Mouse (Mus musculus) spleen, embryonic (tissue): ENCODE data around the gene Cog1.

ENCODE experiments used
- CTCF ChIA-PET: fragments of 350-600 bp; sonication (Branson Sonifier 250); formaldehyde crosslinking; loops from one replicate; lab custom pipeline; 2022; lab: Charles Lee

The Cog1 gene

DNA sequence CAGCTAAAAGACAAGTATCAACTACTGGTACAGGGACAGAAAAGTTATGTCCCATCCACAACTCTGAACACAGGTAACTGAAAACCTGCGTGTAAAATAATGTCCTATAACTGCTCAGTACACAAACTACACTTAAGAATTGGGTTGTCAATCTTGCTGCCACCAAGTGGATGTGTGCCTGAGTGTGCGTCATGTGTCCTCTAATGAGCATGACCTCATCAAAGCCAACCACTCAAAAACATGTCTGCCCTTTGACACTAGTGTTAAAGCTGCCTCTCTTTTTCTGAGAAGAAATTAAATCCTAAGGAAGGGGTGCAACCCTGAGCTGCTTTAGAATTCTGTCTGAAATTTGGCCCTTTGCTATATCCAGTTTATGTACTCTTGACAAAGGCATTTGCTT, 15.3 kb downstream of the Cog1 start:
- CTCF ChIA-PET, result interaction anchor here (1.6 kb wide), 1 partner anchor 10 kb away, joined by 4 read pairs; no protein-coding TSS in a partner anchor

DNA sequence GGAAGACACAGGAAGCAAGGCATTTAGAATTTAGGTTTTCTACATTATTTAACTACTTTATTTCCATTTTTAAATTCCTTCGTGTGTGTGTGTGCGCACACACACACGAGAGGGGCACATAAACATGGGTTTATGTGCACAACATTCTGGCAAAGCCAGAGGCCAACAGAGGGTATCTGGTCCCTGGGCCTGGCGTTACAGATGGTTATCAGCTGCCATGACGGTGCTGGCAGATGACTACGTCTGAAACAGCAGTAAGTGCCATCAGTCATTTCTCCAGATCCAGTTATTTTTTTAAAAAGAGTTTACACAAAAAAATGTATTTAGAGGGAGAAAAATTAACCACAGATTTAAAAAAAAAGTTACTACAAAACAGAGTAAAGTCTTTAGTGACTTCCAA, 17.2 kb downstream of the Cog1 start:
- CTCF ChIA-PET, result no interaction called here

GRCm38 (mm10) chr11:113666648-113667047, 17.7 kb downstream of the Cog1 start:
- CTCF ChIA-PET, result no interaction called here

DNA sequence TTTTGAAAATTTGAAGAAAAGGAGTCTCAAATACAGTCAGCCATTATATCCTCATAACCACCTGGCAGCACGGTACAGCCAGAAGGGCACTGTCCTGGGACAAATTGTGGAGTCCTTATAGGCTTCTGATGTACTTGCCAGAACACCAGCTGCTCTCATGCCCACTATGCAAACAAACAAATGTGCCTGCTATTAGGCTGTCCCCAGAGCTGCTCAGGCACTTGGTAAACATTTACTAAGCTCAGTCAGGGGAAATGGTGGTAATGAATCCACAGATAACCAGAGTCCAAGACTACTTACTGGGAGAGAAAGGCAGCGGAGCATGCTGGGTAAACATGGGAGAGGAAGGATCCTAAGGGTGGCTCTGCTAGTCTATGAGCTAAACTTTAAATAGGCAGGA, 18.2 kb downstream of the Cog1 start:
- CTCF ChIA-PET, result interaction anchor here (0.5 kb wide), 1 partner anchor 1965 kb away, joined by 4 read pairs; no protein-coding TSS in a partner anchor

DNA sequence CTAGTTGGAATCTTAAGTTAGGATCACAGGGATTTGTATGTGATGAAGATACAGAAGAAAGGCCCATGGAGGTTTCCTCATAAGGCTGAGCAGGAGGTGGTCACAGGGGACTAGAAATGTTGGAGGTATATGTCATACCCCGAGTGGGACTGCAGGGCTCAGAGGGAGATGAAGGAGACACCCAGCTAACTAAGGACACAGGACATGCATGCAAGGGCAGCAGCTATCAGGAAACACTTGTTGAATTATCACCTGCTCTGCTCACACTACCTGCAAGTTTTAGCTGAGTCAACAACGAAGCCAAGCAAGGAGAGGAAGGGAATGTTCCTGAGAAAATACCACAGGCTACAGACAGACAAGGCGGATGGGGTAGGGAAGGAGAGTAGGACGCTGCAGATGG, 18.7 kb downstream of the Cog1 start:
- CTCF ChIA-PET, result interaction anchor here (0.5 kb wide), 1 partner anchor 1965 kb away, joined by 4 read pairs; no protein-coding TSS in a partner anchor

GRCm38 (mm10) chr11:113668857-113669256, 19.9 kb downstream of the Cog1 start:
- CTCF ChIA-PET, result no interaction called here

DNA sequence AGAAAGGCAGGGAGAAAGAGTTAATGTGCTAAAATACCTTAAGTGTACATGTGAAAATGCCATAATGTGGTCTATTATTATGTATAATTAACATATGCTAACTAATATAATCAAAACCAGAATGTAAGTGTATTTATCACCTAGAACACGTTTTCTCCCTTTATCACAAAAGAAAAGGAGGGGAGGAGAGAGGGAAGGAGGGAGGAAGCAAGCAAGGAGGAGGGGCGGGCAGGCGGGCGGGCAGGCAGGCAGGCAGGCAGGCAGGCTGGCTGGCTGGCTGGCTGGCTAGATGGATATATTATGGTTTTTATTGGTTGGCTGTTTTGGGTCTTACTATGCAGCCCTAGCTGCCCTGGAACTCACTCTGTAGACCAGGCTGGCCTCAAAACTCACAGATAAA, 20.7 kb downstream of the Cog1 start:
- CTCF ChIA-PET, result no interaction called here

- CTCF ChIA-PET, result no interaction called here
These were observed 24.6 kb downstream of the Cog1 start for GRCm38 (mm10) chr11:113673614-113674013.

- CTCF ChIA-PET, result interaction anchor here (0.6 kb wide), 1 partner anchor 120 kb away, joined by 7 read pairs; no protein-coding TSS in a partner anchor
These were observed 25.6 kb downstream of the Cog1 start for GRCm38 (mm10) chr11:113674595-113674994.

GRCm38 (mm10) chr11:113676847-113677246, 27.9 kb downstream of the Cog1 start:
- CTCF ChIA-PET, result no interaction called here

GRCm38 (mm10) chr11:113677378-113677777, 28.4 kb downstream of the Cog1 start:
- CTCF ChIA-PET, result no interaction called here

GRCm38 (mm10) chr11:113678373-113678772, 29.4 kb downstream of the Cog1 start:
- CTCF ChIA-PET, result no interaction called here

DNA sequence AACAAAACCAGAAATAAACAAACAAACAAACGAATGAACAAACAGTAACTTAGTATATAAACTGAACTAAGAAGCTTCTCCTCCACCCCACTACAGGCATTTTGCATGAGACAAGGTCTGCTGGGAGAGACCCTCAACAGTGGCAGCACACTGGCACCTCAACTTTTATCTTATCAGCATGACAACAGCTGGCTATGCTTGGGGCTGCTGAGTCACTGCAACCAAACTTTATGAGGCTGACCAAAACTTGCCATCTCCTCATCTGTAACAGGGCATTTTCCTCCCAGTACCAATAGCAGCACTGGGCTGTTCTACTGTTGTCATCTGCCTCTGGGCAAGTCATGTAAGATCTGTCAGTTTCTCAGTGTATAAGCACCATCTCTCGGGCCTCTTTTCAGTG, 32.0 kb downstream of the Cog1 start:
- CTCF ChIA-PET, result no interaction called here

DNA sequence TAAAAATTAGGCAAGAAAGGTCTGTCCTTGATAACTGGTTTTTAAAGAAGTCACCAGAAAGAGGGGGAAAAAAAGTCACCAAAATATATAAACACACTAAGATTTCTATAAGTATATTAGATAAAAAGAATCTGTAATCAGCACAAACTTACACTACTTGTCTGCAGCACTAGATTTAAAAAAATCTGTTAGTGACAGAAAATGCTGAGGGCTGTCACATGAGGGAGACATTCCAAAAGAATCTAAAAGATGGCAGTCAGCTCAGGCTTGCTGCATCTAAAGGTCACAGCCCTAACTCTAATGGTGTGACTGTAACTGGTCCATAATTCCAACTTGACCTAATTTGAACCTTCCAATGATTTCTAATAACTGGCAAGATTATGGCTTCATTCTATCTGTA, 33.0 kb downstream of the Cog1 start:
- CTCF ChIA-PET, result interaction anchor here (0.6 kb wide), 1 partner anchor 8 kb away, joined by 8 read pairs; no protein-coding TSS in a partner anchor

- CTCF ChIA-PET, result interaction anchor here (0.5 to 1.4 kb wide), 2 partner anchors 71 to 431 kb away, joined by 3 to 4 read pairs; no protein-coding TSS in a partner anchor
These were observed 34.1 kb downstream of the Cog1 start for GRCm38 (mm10) chr11:113682897-113683626.

DNA sequence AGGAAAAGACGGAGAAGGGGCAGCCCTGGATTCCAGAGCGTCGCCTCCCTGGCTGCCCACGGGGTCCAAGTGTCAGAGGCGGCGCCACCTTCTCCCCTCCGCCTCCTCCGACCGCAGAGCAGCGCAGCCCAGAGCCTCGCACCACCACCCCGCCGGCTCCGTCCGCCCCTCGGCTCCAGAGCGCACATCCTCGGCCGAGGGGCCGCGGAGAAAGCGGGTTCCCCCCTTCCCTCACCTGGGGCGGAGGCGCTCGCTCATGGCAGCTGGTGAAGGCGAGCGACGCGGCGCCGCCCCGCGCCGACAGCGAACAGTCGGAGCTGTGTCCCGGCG, 34.6 kb downstream of the Cog1 start:
- CTCF ChIA-PET, result interaction anchor here (1.4 kb wide), 1 partner anchor 71 kb away, joined by 3 read pairs; no protein-coding TSS in a partner anchor

- CTCF ChIA-PET, result interaction anchor here (1.1 to 1.4 kb wide), 2 partner anchors 70 to 127 kb away, joined by 3 read pairs; no protein-coding TSS in a partner anchor
These were observed 35.2 kb downstream of the Cog1 start, which contains the start of the genes Fam104a and D11Wsu47e for GRCm38 (mm10) chr11:113683957-113684706. Fam104a (minus strand) TSS chr11:113684155. D11Wsu47e (plus strand) TSS chr11:113684412.

GRCm38 (mm10) chr11:113684707-113685426, 35.9 kb downstream of the Cog1 start:
- CTCF ChIA-PET, result interaction anchor here (1.1 to 1.4 kb wide), 2 partner anchors 70 to 127 kb away, joined by 3 read pairs; no protein-coding TSS in a partner anchor

DNA sequence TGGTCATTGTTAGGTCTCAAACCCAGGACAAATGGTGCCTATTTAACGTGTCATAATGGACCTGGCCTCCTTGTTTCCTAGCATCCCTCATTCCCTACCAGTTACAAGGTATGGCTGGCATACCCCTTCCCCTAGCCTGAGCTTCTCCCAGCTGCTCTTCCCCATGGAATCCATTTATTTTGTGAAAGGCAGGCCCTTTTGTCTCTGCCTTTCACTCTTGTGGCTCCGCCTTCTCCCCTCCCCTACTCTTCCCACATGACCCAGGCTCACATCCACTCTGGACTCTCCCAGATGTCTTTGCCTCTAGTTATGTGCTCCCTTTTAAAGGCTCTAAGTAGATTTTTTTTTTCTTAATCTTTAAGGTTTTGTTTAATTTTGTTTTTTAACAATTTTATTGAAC, 38.1 kb downstream of the Cog1 start:
- CTCF ChIA-PET, result interaction anchor here (0.6 kb wide), 1 partner anchor 87 kb away, joined by 3 read pairs; no protein-coding TSS in a partner anchor

- CTCF ChIA-PET, result interaction anchor here (0.8 kb wide), 1 partner anchor 9 kb away, joined by 8 read pairs; no protein-coding TSS in a partner anchor
These were observed 41.5 kb downstream of the Cog1 start for GRCm38 (mm10) chr11:113690506-113690905.

- CTCF ChIA-PET, result no interaction called here
These were observed 42.3 kb downstream of the Cog1 start for GRCm38 (mm10) chr11:113691318-113691717.
